Mouse (Mus musculus) heart, embryonic 10.5 days (tissue): ENCODE results near the gene Gal. TPM values are rescaled to one million over a fixed set of nuclear protein-coding genes. Genes with fewer than 3 reads are reported as not detected.

Source experiments
- DNase-seq: peaks from one replicate; pipeline ENCODE4 v3.0.0-alpha.2; 2017; ENCODE audit warnings: low spot score
- H3K27ac ChIP-seq: fragments of 300-500 bp; sonication (generic); 2 replicates; pipeline ENCODE4 v1.5.1; 2016; ENCODE audit warnings: mild to moderate bottlenecking
- H3K27me3 ChIP-seq: fragments of 300-500 bp; sonication (generic); 2 replicates; pipeline ENCODE4 v1.6.1; 2016; ENCODE audit warnings: mild to moderate bottlenecking; ENCODE audit not compliant: poor library complexity, insufficient read depth, severe bottlenecking
- H3K36me3 ChIP-seq: fragments of 300-500 bp; sonication (generic); 2 replicates; pipeline ENCODE4 v1.6.1; 2016; ENCODE audit warnings: mild to moderate bottlenecking, moderate library complexity
- H3K4me1 ChIP-seq: fragments of 300-500 bp; sonication (generic); 2 replicates; pipeline ENCODE4 v1.6.1; 2016; ENCODE audit warnings: mild to moderate bottlenecking
- H3K4me3 ChIP-seq: fragments of 300-500 bp; sonication (generic); 2 replicates; pipeline ENCODE4 v1.5.1; 2016; ENCODE audit warnings: mild to moderate bottlenecking, moderate library complexity
- H3K9me3 ChIP-seq: fragments of 300-500 bp; sonication (generic); 2 replicates; pipeline ENCODE4 v1.6.1; 2016; ENCODE audit warnings: mild to moderate bottlenecking, moderate library complexity
- WGBS: fragments of 180-500 bp; shearing (Covaris S2); methylation state at CpG from one replicate; pipeline ENCODE4 v1.1.7; 2016; 5-methylcytosine and 5-hydroxymethylcytosine counted together
- polyA plus RNA-seq: library from polyadenylated mRNA; unstranded; fragments of >200 nt; fragmentation: Nextera tagmentation; extraction: Ambion mirVana; gene quantifications from 2 replicates; pipeline ENCODE4 v1.2.1, GENCODE M21; 2016

Gene Gal
- polyA plus RNA-seq, 1 experiment from 2014 or later = 13.5 TPM

GRCm38 (mm10) chr19:3435824-3436223 is 21.5 kb upstream of the Gal start:
- Histone ChIP-seq H3K9me3 (no peaks in the 10 kb centered on the region), H3K27me3 (peaks cover 10% of the 10 kb centered on the region; the same call in 1 of the 2 replicates), H3K36me3 (no peaks in the 10 kb centered on the region), H3K4me1 (peaks cover 17% of the 10 kb centered on the region; the same call in 1 of the 2 replicates), H3K4me3 (no peak overlapping the region), H3K27ac (no peak overlapping the region)
- WGBS = 77% methylated on average over 3 of the region's 3 CpGs
- no peak for DNase-seq

GRCm38 (mm10) chr19:3434641-3435040 is 20.3 kb upstream of the Gal start:
- WGBS = 31% methylated on average over 4 of the region's 4 CpGs
- no peak for DNase-seq
- Histone ChIP-seq H3K36me3 (no peaks in the 10 kb centered on the region), H3K4me3 (no peak overlapping the region), H3K4me1 (peaks cover 17% of the 10 kb centered on the region; the same call in 1 of the 2 replicates), H3K9me3 (no peaks in the 10 kb centered on the region), H3K27ac (no peak overlapping the region), H3K27me3 (peaks cover 10% of the 10 kb centered on the region; the same call in 1 of the 2 replicates)

- WGBS = 35% methylated on average over 4 of the region's 4 CpGs
- no peaks in the 10 kb centered on the region for H3K9me3 ChIP-seq
- no peak for DNase-seq
- H3K4me3 ChIP-seq = no peak overlapping the region
- H3K36me3 ChIP-seq = no peaks in the 10 kb centered on the region
- H3K27ac ChIP-seq = no peak overlapping the region
- peaks cover 17% of the 10 kb centered on the region; the same call in 1 of the 2 replicates for H3K4me1 ChIP-seq
- H3K27me3 ChIP-seq = peaks cover 10% of the 10 kb centered on the region; the same call in 1 of the 2 replicates
These were observed 19.8 kb upstream of the Gal start for GRCm38 (mm10) chr19:3434124-3434523.

GRCm38 (mm10) chr19:3431969-3432368 is 17.6 kb upstream of the Gal start:
- no peak for DNase-seq
- Histone ChIP-seq H3K9me3 (no peaks in the 10 kb centered on the region), H3K4me3 (no peak overlapping the region), H3K4me1 (peaks cover 17% of the 10 kb centered on the region; the same call in 1 of the 2 replicates), H3K27me3 (no peaks in the 10 kb centered on the region), H3K36me3 (no peaks in the 10 kb centered on the region), H3K27ac (no peak overlapping the region)
- WGBS = 63% methylated on average over 2 of the region's 2 CpGs

GRCm38 (mm10) chr19:3431066-3431465 is 16.7 kb upstream of the Gal start:
- WGBS = 75% methylated on average over 7 of the region's 7 CpGs

GRCm38 (mm10) chr19:3429156-3429816 is 14.9 kb upstream of the Gal start:
- H3K27ac ChIP-seq = no peak overlapping the region
- no peak overlapping the region for H3K4me3 ChIP-seq
- no peaks in the 10 kb centered on the region for H3K36me3 ChIP-seq
- H3K4me1 ChIP-seq = peaks cover 14% of the 10 kb centered on the region; the same call in 1 of the 2 replicates
- no peak for DNase-seq
- H3K9me3 ChIP-seq = no peaks in the 10 kb centered on the region
- WGBS = 65% methylated on average over 7 of the region's 7 CpGs
- no peaks in the 10 kb centered on the region for H3K27me3 ChIP-seq

More at GRCm38 (mm10) chr19:3431066-3431465, 16.7 kb upstream of the Gal start:
- DNase-seq = no peak
- Histone ChIP-seq H3K36me3 (no peaks in the 10 kb centered on the region), H3K4me1 (peaks cover 17% of the 10 kb centered on the region; the same call in 1 of the 2 replicates), H3K27me3 (no peaks in the 10 kb centered on the region), H3K9me3 (no peaks in the 10 kb centered on the region), H3K4me3 (no peak overlapping the region), H3K27ac (no peak overlapping the region)

GRCm38 (mm10) chr19:3428057-3428830 is 13.9 kb upstream of the Gal start:
- Histone ChIP-seq H3K27me3 (no peaks in the 10 kb centered on the region), H3K36me3 (no peaks in the 10 kb centered on the region), H3K27ac (no peak overlapping the region), H3K9me3 (no peaks in the 10 kb centered on the region), H3K4me3 (no peak overlapping the region), H3K4me1 (peaks cover 5% of the 10 kb centered on the region; the same call in 1 of the 2 replicates)
- WGBS = 81% methylated on average over 15 of the region's 15 CpGs
- no peak for DNase-seq

GRCm38 (mm10) chr19:3424214-3424613 is 9.9 kb upstream of the Gal start:
- Histone ChIP-seq H3K27me3 (no peaks in the 10 kb centered on the region), H3K4me1 (no peaks in the 10 kb centered on the region), H3K27ac (no peak overlapping the region), H3K9me3 (no peaks in the 10 kb centered on the region), H3K36me3 (no peaks in the 10 kb centered on the region), H3K4me3 (no peak overlapping the region)
- DNase-seq = no peak
- 87% methylated on average over 2 of the region's 2 CpGs for WGBS

GRCm38 (mm10) chr19:3422981-3423380 is 8.6 kb upstream of the Gal start:
- no peaks in the 10 kb centered on the region for H3K4me1 ChIP-seq
- no peaks in the 10 kb centered on the region for H3K27me3 ChIP-seq
- H3K36me3 ChIP-seq = no peaks in the 10 kb centered on the region
- H3K27ac ChIP-seq = no peak overlapping the region
- no peak overlapping the region for H3K4me3 ChIP-seq
- DNase-seq = no peak
- 60% methylated on average over 4 of the region's 4 CpGs for WGBS
- no peaks in the 10 kb centered on the region for H3K9me3 ChIP-seq

GRCm38 (mm10) chr19:3422488-3422887 is 8.1 kb upstream of the Gal start:
- H3K4me3 ChIP-seq = no peak overlapping the region
- no peak for DNase-seq
- H3K4me1 ChIP-seq = no peaks in the 10 kb centered on the region
- WGBS = 78% methylated on average over 6 of the region's 6 CpGs
- H3K9me3 ChIP-seq = no peaks in the 10 kb centered on the region
- H3K36me3 ChIP-seq = no peaks in the 10 kb centered on the region
- no peaks in the 10 kb centered on the region for H3K27me3 ChIP-seq
- no peak overlapping the region for H3K27ac ChIP-seq

- Histone ChIP-seq H3K36me3 (no peaks in the 10 kb centered on the region), H3K27me3 (peaks cover 27% of the 10 kb centered on the region), H3K4me3 (no peak overlapping the region), H3K27ac (no peak overlapping the region), H3K4me1 (peaks cover 8% of the 10 kb centered on the region), H3K9me3 (no peaks in the 10 kb centered on the region)
- DNase-seq = no peak
- 59% methylated on average over 5 of the region's 5 CpGs for WGBS
These were observed 4.9 kb upstream of the Gal start for GRCm38 (mm10) chr19:3419251-3419650.

GRCm38 (mm10) chr19:3405531-3406281 is 8.6 kb downstream of the Gal start:
- no peak for DNase-seq
- Histone ChIP-seq H3K4me3 (no peak overlapping the region), H3K9me3 (no peaks in the 10 kb centered on the region), H3K4me1 (peaks cover 19% of the 10 kb centered on the region), H3K27me3 (peaks cover 40% of the 10 kb centered on the region), H3K36me3 (no peaks in the 10 kb centered on the region), H3K27ac (no peak overlapping the region)
- 65% methylated on average over 1 of the region's 1 CpGs for WGBS

- Histone ChIP-seq H3K36me3 (no peaks in the 10 kb centered on the region), H3K27ac (no peak overlapping the region), H3K4me3 (no peak overlapping the region), H3K9me3 (no peaks in the 10 kb centered on the region), H3K27me3 (peaks cover 29% of the 10 kb centered on the region), H3K4me1 (peaks cover 19% of the 10 kb centered on the region)
- WGBS = 76% methylated on average over 7 of the region's 7 CpGs
- DNase-seq = no peak
These were observed 10.3 kb downstream of the Gal start for GRCm38 (mm10) chr19:3404030-3404429.
